Mouse (Mus musculus) c-Kit-positive CD71-positive TER-119-positive erythroid progenitor cells, embryonic 14.5 days (primary cell): ENCODE measurements at regions not wholly inside any gene's neighbourhood (a gene's known extent, or its start where the extent isn't known, plus 50 kb on each side); places are given as distances from the start of the nearest gene placed in this dataset.

ENCODE experiments used
- DNase-seq: peaks from one replicate; pipeline ENCODE4 v3.0.0-alpha.2; 2013; ENCODE audit warnings: low spot score

- DNase-seq: no peak
These were observed 162.8 kb upstream of the Fam98a start for GRCm38 (mm10) chr17:75714578-75714977.

- DNase-seq: no peak
These were observed 162.3 kb upstream of the Fam98a start for GRCm38 (mm10) chr17:75714059-75714458.

GRCm38 (mm10) chr17:75707687-75708086 is 155.9 kb upstream of the Fam98a start:
- no peak for DNase-seq

- no peak for DNase-seq
These were observed 153.6 kb upstream of the Fam98a start for GRCm38 (mm10) chr17:75705357-75705756.

GRCm38 (mm10) chr17:75703865-75704264 is 152.1 kb upstream of the Fam98a start:
- no peak for DNase-seq

GRCm38 (mm10) chr17:75696729-75697103 is 145.0 kb upstream of the Fam98a start:
- DNase-seq: no peak

GRCm38 (mm10) chr17:75696103-75696728 is 144.5 kb upstream of the Fam98a start:
- no peak for DNase-seq

GRCm38 (mm10) chr17:75685927-75686326 is 134.2 kb upstream of the Fam98a start:
- no peak for DNase-seq

- DNase-seq: no peak
These were observed 95.2 kb upstream of the Fam98a start for GRCm38 (mm10) chr17:75646982-75647381.

GRCm38 (mm10) chr17:75644698-75645097 is 93.0 kb upstream of the Fam98a start:
- DNase-seq: no peak

- no peak for DNase-seq
These were observed 90.6 kb upstream of the Fam98a start for GRCm38 (mm10) chr17:75642311-75642710.

GRCm38 (mm10) chr17:75641010-75641498 is 89.3 kb upstream of the Fam98a start:
- no peak for DNase-seq

- no peak for DNase-seq
These were observed 88.8 kb upstream of the Fam98a start for GRCm38 (mm10) chr17:75640575-75640974.

GRCm38 (mm10) chr17:75629857-75630256 is 78.1 kb upstream of the Fam98a start:
- no peak for DNase-seq

GRCm38 (mm10) chr17:75619472-75619871 is 67.7 kb upstream of the Fam98a start:
- DNase-seq: no peak

- no peak for DNase-seq
These were observed 66.8 kb upstream of the Fam98a start for GRCm38 (mm10) chr17:75618514-75618913.

GRCm38 (mm10) chr17:75617280-75617679 is 65.5 kb upstream of the Fam98a start:
- no peak for DNase-seq

GRCm38 (mm10) chr17:75615335-75615734 is 63.6 kb upstream of the Fam98a start:
- peak; percentile 15 for DNase-seq

- no peak for DNase-seq
These were observed 51.8 kb upstream of the Fam98a start for GRCm38 (mm10) chr17:75603417-75604086.
